Mouse (Mus musculus): ENCODE data around the gene Asb8. TPM values are rescaled to one million over a fixed set of nuclear protein-coding genes. Genes with fewer than 3 reads are reported as not detected.

Gene Asb8
- total RNA-seq, 2 experiments from 2014 or later = 137 to 157 TPM

- no peak for DNase-seq
Observed at GRCm38 (mm10) chr15:98155944-98156343, 9.5 kb downstream of the Asb8 start.

- DNase-seq = no peak
Observed at GRCm38 (mm10) chr15:98155272-98155671, 10.2 kb downstream of the Asb8 start.

GRCm38 (mm10) chr15:98154631-98155030 is 10.8 kb downstream of the Asb8 start:
- no peak for DNase-seq

- DNase-seq = no peak
Observed at GRCm38 (mm10) chr15:98154146-98154545, 11.3 kb downstream of the Asb8 start.

- DNase-seq = no peak
Observed at GRCm38 (mm10) chr15:98153625-98154024, 11.8 kb downstream of the Asb8 start.

GRCm38 (mm10) chr15:98152916-98153315 is 12.5 kb downstream of the Asb8 start:
- no peak for DNase-seq

- DNase-seq = no peak
Observed at GRCm38 (mm10) chr15:98149166-98149602, 16.2 kb downstream of the Asb8 start.

- no peak for DNase-seq
Observed at GRCm38 (mm10) chr15:98148356-98148755, 17.1 kb downstream of the Asb8 start.

GRCm38 (mm10) chr15:98145559-98146181 is 19.8 kb downstream of the Asb8 start:
- DNase-seq = peak; percentile 97

- DNase-seq = peak; percentile 60
Observed at GRCm38 (mm10) chr15:98144861-98145507, 20.4 kb downstream of the Asb8 start.

GRCm38 (mm10) chr15:98142515-98142914 is 22.9 kb downstream of the Asb8 start:
- no peak for DNase-seq

GRCm38 (mm10) chr15:98140809-98141208 is 24.6 kb downstream of the Asb8 start:
- DNase-seq = no peak

GRCm38 (mm10) chr15:98139763-98140162 is 25.7 kb downstream of the Asb8 start:
- no peak for DNase-seq

- no peak for DNase-seq
Observed at GRCm38 (mm10) chr15:98136871-98137270, 28.6 kb downstream of the Asb8 start.

- DNase-seq = no peak
Observed at GRCm38 (mm10) chr15:98135671-98136070, 29.8 kb downstream of the Asb8 start.

GRCm38 (mm10) chr15:98134666-98135065 is 30.8 kb downstream of the Asb8 start:
- DNase-seq = no peak

GRCm38 (mm10) chr15:98134034-98134433 is 31.4 kb downstream of the Asb8 start:
- DNase-seq = no peak

GRCm38 (mm10) chr15:98133471-98133870 is 32.0 kb downstream of the Asb8 start:
- peak; percentile 36 for DNase-seq

- DNase-seq = no peak
Observed at GRCm38 (mm10) chr15:98131942-98132655, 33.3 kb downstream of the Asb8 start.

- no peak for DNase-seq
Observed at GRCm38 (mm10) chr15:98131451-98131850, 34.0 kb downstream of the Asb8 start.

- DNase-seq = no peak
Observed at GRCm38 (mm10) chr15:98131001-98131400, 34.4 kb downstream of the Asb8 start.

- DNase-seq = no peak
Observed at GRCm38 (mm10) chr15:98120831-98121230, 44.6 kb downstream of the Asb8 start.

- no peak for DNase-seq
Observed at GRCm38 (mm10) chr15:98119363-98119762, 46.1 kb downstream of the Asb8 start.
